Mouse (Mus musculus) lung, postnatal 36 days (tissue): ENCODE data around the gene Rsrc1.
"Not testable (repeated sequence)": the region's sequence is repeated elsewhere in the genome, so short reads cannot be mapped to it uniquely, and the experiment has no call there.

Experiments used
- DNase-seq: peaks from one replicate; pipeline ENCODE4 v3.0.0; 2022; ENCODE audit warnings: mixed read lengths

Rsrc1 gene

DNA sequence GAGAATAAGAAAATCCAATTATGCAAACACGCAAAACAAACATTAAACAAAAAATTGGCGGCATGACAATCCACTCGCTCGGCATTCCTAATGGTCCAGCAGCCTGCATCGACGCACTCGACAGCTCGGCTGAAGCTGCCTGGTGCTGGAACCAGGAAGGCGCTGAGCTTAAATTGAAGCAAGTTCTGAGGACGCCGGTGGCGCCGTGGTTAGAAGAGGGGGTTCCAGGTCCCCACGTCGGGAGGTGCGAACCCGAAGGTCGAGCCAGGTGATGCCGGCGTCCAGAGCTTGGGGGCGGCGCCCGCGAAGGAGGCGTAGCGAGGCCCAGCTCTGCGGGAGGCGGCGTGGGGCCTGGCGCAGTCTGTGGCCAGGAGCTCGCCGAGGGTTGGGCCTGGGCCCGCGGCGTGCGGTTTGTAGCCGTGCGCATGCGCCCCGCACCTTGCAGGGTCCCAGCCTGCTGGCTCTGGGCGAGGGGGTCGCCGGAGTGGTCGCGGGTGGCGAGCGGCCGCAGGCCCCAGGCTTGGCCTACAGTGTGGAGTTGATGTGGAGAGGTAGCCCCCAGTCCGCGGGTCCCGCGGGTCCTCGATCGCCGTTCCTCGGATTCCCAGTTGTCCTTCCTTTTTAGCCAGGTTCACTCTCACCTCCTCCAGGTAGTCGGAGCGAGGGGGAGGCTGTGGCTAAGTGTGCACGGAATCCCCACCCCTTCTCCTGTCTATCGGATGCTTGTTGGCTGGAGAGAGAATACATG lies 4.5 kb downstream of the Rsrc1 start:
- DNase-seq: peak; percentile 82

DNA sequence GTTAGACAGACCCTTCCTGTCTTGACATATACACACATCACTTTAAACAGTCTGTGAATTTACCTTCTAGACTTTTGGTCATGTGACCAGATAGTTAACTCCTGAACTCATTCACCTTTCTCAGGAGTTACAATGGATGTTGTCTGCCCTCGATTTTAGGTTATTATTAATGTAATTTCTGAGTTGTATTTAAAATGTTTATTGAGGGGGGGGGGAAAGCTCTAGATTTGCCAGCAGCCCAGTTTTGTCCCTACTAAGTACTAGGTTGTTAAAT lies 5.0 kb downstream of the Rsrc1 start:
- no peak for DNase-seq

DNA sequence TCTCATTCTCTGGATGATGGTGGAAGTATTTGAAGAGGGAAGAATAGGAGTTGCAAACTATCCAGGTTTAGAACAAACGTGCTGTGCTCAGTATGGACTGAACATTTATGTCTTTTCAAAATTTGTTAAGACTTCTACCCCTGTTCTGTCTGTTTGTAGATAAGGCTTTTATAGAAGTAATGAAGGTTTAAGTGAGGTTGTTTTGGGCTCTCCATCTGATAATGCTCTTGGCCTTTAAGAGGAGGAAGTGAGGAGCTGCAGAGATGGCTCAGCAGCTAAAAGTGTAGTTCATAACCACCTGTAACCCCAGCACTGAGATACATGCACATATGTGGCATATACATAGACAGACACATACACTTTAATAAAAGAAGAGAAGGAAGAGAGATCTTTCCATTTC lies 15.6 kb downstream of the Rsrc1 start:
- DNase-seq: no peak

DNA sequence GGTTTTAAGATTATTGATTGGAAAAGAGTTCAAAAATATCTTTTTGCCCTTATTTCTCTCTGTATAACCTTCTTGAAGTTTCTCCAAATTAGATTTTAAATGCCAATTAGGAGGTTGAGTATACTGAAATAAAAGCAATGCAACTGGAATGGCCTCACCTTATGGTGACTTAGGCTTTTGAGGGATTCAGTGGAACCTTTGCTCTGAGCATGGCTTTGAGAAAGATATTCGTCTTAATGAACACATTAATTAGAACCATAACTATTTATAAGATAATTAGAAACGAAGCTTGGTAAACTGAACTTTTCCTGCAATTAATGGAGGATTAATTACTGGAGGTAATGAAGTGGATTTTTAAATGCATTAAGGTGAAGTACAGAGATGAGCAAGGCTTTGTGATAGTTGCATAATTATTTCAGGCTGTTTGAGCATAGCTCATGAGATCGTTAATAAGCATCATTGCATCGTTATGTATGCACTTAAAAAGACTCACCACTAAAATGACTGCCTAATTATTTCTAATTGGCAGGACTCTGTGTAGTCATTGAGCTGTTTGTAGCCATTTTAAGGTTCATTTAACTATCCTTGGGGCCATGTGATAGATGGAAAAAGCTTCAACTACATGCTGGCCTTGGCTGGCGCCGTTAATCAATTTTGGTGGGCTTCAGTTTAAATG lies 55.3 kb downstream of the Rsrc1 start:
- DNase-seq: no peak

DNA sequence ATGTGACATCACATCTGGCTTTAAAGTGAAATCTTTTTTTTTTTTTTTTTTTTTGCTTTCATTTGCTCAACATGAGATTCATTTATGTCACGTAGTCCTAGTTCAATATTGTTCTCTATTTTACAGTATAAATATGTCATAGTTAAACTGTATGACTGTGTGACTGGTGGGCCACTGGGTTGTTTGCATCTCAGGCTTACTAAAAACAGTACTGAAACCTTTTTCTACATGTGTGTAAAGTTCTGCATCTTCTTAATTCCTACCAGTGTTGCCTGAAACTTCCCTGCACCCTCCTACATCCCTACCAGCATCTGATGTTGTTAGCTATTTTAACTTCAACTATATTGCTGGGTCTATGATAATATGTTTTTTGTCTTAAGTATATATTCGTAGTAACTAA lies 78.6 kb downstream of the Rsrc1 start:
- no peak for DNase-seq

DNA sequence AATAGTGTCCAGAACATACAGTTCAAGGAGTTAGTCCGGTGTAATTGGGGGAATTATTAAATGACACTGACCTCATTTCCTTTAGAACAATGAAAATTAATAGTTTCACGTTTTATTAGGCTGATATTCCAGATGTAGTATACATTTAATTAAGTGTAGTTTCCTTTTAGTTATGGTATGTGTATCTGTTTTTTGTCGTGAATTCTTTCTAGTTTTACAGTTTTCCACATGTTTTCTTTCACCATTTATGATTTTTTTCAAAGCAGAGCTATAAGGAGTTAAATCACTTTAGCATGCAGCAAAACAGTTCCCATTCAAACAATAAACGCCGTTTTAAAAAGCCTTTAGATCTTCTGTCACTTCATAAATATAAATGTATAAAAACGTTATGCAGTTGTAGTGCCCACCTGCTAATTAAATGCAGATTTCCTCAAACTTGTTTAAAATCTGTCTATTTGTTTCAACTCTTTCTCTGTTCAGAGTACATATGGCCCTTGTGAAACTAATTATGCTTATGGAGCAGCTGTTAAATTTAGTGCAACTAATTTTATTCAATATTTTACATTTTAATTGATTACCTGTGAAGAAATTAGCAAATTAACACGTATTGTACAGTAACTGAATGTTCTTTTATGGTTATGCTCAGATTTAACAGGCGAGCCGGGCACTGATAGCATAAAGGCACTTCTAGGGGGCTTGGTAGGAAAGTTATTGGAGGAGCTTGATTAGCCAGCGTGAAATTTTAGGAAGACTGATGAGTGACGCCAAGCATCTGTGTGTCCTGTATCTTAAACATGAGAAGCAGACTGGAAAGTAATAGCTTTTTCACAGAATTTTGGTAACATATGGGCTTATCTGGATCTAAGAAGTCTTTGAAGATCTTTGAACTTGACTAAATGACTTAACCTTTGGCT lies 89.6 kb downstream of the Rsrc1 start:
- DNase-seq: no peak

DNA sequence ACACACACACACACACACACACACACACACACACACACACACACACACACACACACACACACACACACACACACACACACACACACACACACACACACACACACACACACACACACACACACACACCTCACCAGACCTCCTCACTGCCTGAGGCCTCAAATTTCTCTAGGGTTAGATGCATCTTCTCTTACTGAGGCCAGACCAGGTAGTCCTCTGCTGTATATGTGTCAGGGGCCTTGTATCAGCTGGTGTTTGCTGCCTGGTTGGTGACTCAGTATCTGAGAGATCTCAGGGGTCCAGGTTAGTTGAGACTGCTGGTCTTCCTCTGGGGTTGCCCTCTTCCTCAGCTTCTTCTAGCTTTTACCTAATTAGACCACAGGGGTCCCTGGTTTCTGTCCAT lies 92.5 kb downstream of the Rsrc1 start:
- DNase-seq: not testable (repeated sequence)

DNA sequence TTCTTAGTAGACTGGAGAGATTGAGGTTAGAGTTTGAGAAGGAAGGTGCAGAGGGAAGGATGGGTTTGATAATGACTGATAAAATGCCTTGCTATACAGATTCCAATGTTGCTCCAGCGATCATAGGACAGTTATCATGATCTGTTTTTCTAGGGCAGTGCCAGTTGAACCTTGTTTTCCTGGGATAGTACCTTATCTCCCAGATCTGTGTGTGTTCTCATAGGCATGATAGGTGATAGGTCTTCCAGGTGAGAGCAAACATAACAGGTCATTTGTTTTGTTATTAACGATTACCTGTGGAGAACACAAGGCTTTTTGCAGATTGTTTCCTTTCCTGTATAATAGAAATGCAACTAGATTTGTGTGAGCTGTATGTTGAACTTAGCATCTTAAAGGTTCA lies 94.3 kb downstream of the Rsrc1 start:
- DNase-seq: no peak

DNA sequence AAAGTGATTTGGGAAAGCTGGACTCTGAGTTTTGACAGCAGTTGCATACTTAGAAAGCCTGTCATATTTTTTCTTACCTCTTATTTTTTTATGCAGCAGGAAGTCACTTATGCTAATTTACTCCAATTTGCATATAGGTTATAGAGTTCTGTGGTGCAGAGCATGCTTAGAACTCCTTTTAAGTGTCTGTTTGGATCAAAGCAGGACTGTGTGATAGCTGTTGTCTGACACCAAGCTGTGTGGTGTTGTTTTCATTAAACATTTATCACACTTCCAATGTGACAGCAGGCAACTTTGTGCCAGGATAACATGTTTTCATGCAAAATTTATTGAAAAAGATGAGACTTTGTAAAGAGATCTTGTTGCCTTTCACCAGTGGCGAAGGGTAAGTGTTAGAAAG lies 103.6 kb downstream of the Rsrc1 start:
- no peak for DNase-seq

DNA sequence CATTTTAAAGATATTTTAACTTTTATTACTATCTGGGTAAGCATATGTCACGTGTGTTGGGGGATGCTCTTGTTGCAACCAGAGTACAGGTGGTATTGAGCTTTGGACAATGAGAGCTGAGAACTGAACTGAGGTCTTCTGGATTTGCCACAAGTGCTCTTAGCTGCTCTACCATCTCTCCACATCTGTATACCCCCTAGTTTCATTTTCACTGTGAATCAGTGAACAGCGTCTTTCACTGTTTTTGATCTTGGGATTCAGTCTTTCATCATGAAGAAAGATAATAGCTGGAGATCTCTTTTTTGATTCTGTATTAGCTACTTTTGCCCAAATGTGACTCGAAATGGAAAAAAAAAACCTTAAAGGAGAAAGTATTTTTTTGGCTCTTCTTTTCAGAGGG lies 127.2 kb downstream of the Rsrc1 start:
- no peak for DNase-seq

DNA sequence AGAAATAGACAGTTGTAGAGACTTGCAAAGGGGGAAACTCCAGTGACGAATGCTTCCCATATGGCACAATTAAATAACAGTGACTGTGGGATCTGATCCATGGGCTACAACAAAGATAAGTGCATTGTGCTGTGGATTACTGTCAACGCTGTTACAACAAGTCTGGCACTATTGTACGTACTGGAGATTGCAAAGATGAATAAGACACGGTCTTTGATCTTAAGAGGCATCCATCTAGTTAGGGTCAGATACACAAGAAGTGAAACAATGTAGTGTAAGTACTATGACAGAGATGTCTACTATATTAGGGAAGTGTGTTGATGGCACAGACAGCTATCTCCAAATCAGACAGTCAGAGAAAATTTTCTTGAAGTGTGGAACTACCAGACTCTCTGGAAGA lies 135.1 kb downstream of the Rsrc1 start:
- DNase-seq: no peak

DNA sequence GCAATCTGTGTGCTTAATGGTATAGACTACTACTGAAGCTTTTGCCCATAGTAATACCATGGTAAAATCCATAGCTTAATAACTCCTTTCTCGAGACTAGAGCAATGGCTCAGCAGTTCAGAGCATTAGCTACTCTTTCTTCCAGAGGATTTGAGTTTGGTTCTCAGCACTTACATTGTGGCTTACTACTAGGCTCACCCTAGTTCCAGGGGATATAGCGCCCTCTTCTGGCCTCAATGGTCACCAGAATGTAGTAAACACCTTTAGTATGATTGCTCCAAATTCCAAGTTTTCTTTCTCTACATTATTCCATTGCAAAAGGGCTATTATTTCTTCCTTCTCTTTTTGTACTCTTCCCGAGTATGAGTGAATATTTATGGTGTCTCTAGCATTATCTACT lies 151.3 kb downstream of the Rsrc1 start:
- DNase-seq: no peak

DNA sequence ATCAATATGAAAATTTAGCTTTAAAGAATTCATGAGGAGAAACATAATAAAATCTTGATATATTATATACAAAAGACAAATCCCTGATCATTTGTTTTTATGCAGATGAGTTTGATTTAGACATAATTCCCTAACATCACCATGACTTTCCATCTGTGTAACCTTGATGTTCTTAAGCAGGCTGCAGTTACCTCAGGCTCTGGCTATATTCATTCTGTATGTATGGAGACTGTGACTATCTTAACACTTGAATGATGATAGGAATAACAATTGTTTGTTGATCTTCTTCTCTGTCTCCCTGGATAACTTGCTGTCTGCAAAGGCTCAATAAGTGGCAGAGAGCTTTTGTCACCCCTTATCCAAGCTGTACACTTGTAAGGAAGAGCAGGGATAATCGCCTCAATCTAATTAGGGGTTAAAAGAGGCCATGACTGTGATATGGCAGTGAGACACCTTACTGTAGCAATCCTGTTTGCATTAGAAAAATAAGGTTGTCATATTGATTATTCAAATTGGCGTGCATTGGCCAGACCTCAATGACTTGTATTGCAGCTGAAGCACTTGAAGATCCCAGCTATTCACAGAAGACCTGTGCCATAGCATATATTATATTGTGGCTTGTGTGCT lies 154.7 kb downstream of the Rsrc1 start:
- no peak for DNase-seq

DNA sequence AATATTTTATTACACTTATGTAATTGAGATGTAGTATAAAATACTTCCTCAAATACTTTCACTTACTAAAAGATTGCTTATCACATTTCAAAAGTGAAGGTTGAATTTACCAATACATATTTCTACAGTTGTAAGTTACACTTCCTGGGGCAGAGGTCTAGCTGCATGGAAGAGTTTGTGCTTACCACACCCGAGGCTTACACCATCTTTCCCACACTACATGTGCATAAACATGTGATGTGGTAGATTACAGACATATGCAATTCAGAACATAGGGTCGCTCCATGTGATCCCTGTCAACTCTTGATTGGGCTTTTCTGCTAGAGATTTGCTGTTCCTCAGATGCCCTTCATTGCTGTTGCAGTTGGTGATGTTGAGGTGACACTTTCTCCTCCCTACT lies 163.8 kb downstream of the Rsrc1 start:
- DNase-seq: no peak

DNA sequence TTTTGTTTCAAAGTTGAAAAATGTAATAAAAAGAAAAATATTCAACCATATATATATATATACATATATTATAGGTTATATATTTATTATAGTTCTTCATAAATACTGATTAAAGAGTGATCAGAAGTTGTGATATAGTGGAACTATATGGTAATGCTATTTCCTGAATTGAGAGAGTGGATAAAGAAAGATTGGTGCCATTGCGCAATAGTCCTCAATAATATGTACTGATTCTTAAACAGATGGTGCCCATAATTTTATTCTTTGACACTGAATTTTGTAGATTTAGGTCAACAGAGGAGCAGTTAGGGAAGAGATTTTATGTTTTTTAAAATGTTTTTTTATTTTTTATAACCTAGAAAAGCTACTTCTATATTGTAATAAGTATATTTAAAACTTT lies 165.1 kb downstream of the Rsrc1 start:
- no peak for DNase-seq

DNA sequence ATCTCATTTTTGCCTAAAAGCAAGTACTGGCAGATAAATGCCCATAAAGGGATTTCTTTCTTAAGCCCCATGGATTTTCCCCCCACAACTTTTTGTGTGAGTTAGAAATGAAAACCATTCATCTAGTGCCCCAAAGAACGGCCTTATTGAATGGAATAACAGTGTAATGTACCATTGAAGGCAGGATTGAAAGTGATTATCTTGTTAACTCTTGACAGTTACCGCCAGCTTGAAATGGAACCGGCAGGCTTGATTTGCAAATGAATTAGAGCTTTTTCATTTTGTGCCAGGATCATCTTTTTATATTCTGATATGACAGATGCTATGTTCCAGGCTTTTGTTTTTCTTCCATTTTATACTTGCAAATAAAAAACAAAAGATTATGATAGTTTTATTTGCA lies 166.1 kb downstream of the Rsrc1 start:
- no peak for DNase-seq

DNA sequence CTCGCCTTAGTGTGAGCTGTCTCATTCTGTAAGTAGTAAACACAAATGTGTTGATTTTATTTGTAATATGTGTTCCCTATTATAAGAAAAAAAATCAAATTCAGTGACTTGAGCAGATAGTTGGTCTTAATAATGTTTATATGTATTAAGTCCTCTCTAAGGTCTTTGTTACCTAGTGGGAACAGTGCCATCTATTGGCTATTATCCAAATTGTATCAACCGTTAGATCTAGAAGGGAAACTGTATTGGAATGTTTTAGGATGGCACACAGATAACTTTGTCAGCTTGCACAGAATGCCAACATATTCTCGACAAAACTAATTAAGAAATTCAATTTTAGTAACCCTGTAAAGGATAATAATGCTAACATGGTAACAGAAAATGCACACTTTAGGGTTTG lies 216.0 kb downstream of the Rsrc1 start:
- DNase-seq: no peak

DNA sequence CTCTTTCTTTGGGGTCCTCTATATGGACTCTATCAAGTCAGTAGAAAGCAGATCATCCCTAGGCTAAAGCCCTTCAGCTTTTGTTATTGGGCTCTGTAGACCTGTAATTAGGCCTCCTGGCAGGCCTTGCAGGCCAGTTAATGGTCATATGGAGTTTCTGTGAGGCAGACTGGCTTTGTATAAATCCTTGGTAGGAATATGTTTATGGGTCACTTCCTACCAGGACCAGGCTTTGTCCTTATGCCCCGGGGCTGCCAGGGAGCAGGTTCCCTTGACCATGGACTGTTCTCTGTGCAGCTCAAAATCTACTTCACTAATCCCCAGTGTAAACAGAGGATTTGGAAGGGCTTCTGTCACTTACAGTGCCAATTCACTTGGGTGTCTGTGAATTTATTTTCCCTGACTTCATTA lies 231.9 kb downstream of the Rsrc1 start:
- no peak for DNase-seq

DNA sequence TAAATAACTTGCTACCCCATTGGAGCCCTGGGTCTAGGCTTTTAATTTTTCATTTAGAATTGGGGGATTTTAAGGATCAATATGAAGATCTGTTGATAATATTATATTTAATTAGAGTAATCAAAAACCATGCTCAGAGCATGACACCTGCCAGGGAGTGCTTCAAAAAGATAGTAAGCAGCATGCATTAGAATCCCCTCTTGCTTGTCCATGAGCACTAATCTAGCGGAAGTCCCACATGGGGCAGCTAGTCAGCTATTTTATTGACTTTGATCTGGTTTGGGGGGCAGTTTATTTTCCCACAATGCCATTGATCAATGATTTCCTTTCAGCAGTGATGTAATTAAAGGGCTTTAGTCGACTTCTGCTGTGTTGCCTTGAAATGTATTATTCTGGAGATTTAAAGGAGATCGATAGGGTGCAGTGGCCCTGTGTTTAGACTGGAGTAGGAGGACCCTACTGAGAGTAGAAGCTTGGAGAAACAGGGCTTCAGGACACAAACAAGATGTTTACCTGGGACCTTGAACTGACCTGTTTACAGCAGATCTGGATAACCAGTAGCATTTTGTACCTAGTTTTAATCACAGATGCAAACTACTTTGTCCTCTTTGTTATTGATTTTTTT lies 251.5 kb downstream of the Rsrc1 start:
- DNase-seq: no peak

DNA sequence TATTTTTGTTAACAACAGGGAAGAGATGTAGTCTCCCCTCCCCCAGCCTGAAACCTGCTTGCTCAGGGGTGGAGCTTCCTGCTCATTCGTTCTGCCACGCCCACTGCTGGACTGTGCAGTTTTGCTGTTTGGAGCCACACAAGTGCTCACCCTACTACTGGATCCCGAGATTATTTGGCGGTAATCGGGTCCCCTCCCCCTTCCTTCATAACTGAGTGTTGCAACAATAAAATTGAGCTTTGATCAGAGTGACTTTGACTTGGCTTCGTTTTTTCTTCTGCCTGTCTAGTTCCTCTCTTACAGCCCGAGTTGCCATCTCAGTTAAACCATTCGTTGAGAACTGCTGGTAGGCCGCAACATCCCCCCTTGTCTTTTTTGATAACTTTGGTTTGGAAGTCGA lies 261.3 kb downstream of the Rsrc1 start:
- DNase-seq: not testable (repeated sequence)

DNA sequence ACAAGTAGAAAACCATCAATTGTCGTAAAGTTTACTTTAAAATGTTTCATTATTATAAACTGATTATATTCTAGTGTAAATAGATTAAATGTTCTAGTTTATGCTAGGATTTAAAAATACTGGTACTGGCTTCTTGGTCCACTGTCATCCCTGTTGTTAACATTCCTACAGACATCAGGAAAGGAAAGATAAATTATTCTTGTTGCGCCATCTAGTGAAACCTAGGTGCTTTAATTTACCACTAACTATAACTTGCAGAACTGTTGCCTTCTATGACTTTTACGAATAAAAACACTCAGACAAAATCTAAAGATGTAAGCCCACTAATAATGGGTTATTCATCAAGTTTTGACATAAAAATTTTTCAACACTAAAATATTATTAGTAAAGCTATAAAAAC lies 286.3 kb downstream of the Rsrc1 start:
- peak; percentile 5 for DNase-seq

DNA sequence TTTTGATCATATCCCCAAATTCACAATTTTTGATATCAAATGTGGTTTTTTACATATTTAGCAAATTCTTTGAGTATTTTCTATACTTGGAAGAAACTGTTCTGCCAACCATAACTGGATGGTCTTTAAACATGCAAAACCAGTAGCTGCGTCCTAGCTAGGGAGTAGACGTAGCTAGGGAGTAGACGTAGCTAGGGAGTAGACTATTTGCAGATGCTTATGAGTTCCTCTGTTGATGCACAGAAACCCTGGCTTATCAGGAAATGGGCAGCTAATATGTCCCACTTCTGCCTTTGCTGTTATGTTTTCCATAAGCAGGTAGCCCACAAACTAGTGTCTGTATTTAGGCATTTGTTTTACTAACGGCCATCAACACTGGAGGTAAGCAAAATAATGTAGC lies 298.6 kb downstream of the Rsrc1 start:
- no peak for DNase-seq

DNA sequence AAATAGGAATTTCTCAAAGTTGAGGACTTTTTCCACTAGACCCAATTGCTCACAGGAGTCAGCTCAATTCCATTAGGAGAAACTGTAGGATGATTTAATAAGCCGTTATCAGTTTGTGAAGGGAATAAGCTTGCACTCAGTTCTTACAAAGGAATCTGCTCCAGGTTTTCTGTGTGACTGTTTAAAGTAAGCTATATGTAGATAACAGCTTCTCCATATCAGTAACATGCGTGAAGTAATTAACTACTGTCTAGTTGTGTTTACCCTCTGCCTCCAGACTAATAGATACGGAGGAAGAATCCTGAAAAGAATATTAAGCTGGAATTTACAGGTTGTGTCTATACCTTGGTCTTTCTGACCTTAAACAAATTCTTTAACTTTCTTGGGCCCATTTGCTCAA lies 299.1 kb downstream of the Rsrc1 start:
- DNase-seq: no peak
